Mouse (Mus musculus) CH12.LX (cell line): ENCODE measurements at regions not wholly inside any gene's neighbourhood (a gene's known extent, or its start where the extent isn't known, plus 50 kb on each side); places are given as distances from the start of the nearest gene placed in this dataset.

Source experiments
- CTCF ChIP-seq, 2 experiments: IDR thresholded peaks in 1 of 2; conservative IDR thresholded peaks in 1 of 2; 2 replicates each; pipeline ENCODE4 v1.5.1; 2011 to 2012; ENCODE audit warnings: low read depth in 2 of 2, low read length in 2 of 2, improper control_type of control experiment in 1 of 2, inconsistent platforms in 1 of 2, mild to moderate bottlenecking in 1 of 2, moderate library complexity in 1 of 2
- E2F4 ChIP-seq: IDR thresholded peaks from 2 replicates; pipeline ENCODE4 v1.6.1; 2011; ENCODE audit warnings: low read depth, low read length, improper control_type of control experiment; ENCODE audit not compliant: insufficient replicate concordance
- EP300 ChIP-seq: IDR thresholded peaks from 2 replicates; pipeline ENCODE4 v1.6.1; 2011; ENCODE audit warnings: low read length, improper control_type of control experiment
- MAFK ChIP-seq: IDR thresholded peaks from 2 replicates; pipeline ENCODE4 v1.6.1; 2011; ENCODE audit warnings: low read length, improper control_type of control experiment; ENCODE audit not compliant: insufficient replicate concordance
- MYC ChIP-seq: IDR thresholded peaks from 2 replicates; pipeline ENCODE4 v1.6.1; 2011; ENCODE audit warnings: low read depth, mild to moderate bottlenecking, improper control_type of control experiment, low read length
- POLR2A ChIP-seq: IDR thresholded peaks from 2 replicates; pipeline ENCODE4 v1.6.1; 2011; ENCODE audit warnings: low read depth, mild to moderate bottlenecking, improper control_type of control experiment, low read length
- TBP ChIP-seq: conservative IDR thresholded peaks from 2 replicates; pipeline ENCODE4 v1.6.1; 2011; ENCODE audit warnings: low read depth, low read length, improper control_type of control experiment
- USF2 ChIP-seq: conservative IDR thresholded peaks from 2 replicates; pipeline ENCODE4 v1.6.1; 2011; ENCODE audit warnings: low read depth, low read length, improper control_type of control experiment
- ZC3H11A ChIP-seq: IDR thresholded peaks from 2 replicates; pipeline ENCODE4 v1.6.1; 2012; ENCODE audit warnings: low read depth, mild to moderate bottlenecking, inconsistent platforms, low read length, improper control_type of control experiment

- TF ChIP-seq MYC (no peak), TBP (no peak), CTCF (conservative IDR thresholded peaks at IDR 0.05 in 1 of 2, IDR thresholded peaks at IDR 0.05 in 1 of 2; ENCODE audit: low read depth in 2 of 2, low read length in 2 of 2) (no peak), EP300 (no peak), USF2 (no peak), E2F4 (no peak), MAFK (no peak), ZC3H11A (no peak), POLR2A (no peak)
Measured at GRCm38 (mm10) chr14:13037426-13037825, 214.5 kb upstream of the Cadps start.
